ENCODE assay signal across 8 mouse cellular contexts in genomic region chr14:122453388-122453995, GRCm38 (mm10). TPM values are rescaled to one million over a fixed set of nuclear protein-coding genes. Genes with fewer than 3 reads are reported as not detected.
DNase-seq lines count a peak whose midpoint lies in the region; ATAC-seq and TF ChIP-seq lines count a peak whose summit lies in the region.

No protein-coding gene starts in this region.

- 12% methylated on average over 32 of the region's 32 CpGs for WGBS in heart, embryonic 15.5 days
- under 1% methylated on average over 32 of the region's 32 CpGs for WGBS in forebrain, embryonic 13.5 days
- 2% methylated on average over 32 of the region's 32 CpGs for WGBS in midbrain, postnatal 0 days

- no peaks in the 10 kb centered on the region for H3K9me3 ChIP-seq in heart, embryonic 15.5 days (replicated peaks)
- H3K9me3 ChIP-seq in forebrain, embryonic 13.5 days (replicated peaks) = no peaks in the 10 kb centered on the region
- H3K9me3 ChIP-seq in midbrain, postnatal 0 days (ENCODE audit: low read length) = no peaks in the 10 kb centered on the region

- peak overlapping the region; percentile 56 for H3K4me2 ChIP-seq in heart, embryonic 15.5 days
- peak overlapping the region; percentile 58 for H3K4me2 ChIP-seq in forebrain, embryonic 13.5 days
- peak overlapping the region; percentile 39; the same call in 1 of the 2 replicates for H3K4me2 ChIP-seq in midbrain, postnatal 0 days (ENCODE audit: low read depth, low read length, poor library complexity, severe bottlenecking)

- no peak overlapping the region for H3K27ac ChIP-seq in heart, embryonic 15.5 days
- H3K27ac ChIP-seq in forebrain, embryonic 13.5 days = peak overlapping the region; percentile 90
- H3K27ac ChIP-seq in midbrain, postnatal 0 days (ENCODE audit: low read depth, low read length) = peak overlapping the region; percentile 43; the same call in 1 of the 2 replicates

- H3K9ac ChIP-seq in heart, embryonic 15.5 days = no peak overlapping the region
- H3K9ac ChIP-seq in forebrain, embryonic 13.5 days = peak overlapping the region; percentile 53
- no peak overlapping the region for H3K9ac ChIP-seq in midbrain, postnatal 0 days (replicated peaks; ENCODE audit: low read length, poor library complexity, severe bottlenecking)

- peaks cover 20% of the 10 kb centered on the region for H3K4me1 ChIP-seq in heart, embryonic 15.5 days (replicated peaks)
- peaks cover 67% of the 10 kb centered on the region for H3K4me1 ChIP-seq in forebrain, embryonic 13.5 days
- H3K4me1 ChIP-seq in midbrain, postnatal 0 days (ENCODE audit: insufficient read depth, low read length) = 0 out of 2 replicates have a peak, but pooled peaks cover 4% of the 10 kb centered on the region

- peak; percentile 58 for TF ChIP-seq CTCF in brain, embryonic 14.5 days (IDR thresholded peaks at IDR 0.05; ENCODE audit: borderline replicate concordance, extremely low read depth, insufficient read depth, insufficient read length)
- TF ChIP-seq CTCF in midbrain, postnatal 0 days (IDR thresholded peaks at IDR 0.05) = peak; percentile 49

- ATAC-seq in heart, embryonic 15.5 days (replicated peaks; ENCODE audit: insufficient number of reproducible peaks, insufficient read depth, low FRiP score, low read depth) = no peak
- ATAC-seq in forebrain, embryonic 13.5 days = peak; percentile 71
- peak; percentile 59 for ATAC-seq in midbrain, postnatal 0 days (ENCODE audit: low FRiP score)

- TF ChIP-seq POLR2A in brain, embryonic 14.5 days (IDR thresholded peaks at IDR 0.05; ENCODE audit: borderline replicate concordance, extremely low read depth, insufficient read depth, insufficient read length, poor library complexity, severe bottlenecking) = no peak

- H3K27me3 ChIP-seq in heart, embryonic 15.5 days = peaks cover 80% of the 10 kb centered on the region
- peaks cover 46% of the 10 kb centered on the region for H3K27me3 ChIP-seq in forebrain, embryonic 13.5 days
- peaks cover 58% of the 10 kb centered on the region for H3K27me3 ChIP-seq in midbrain, postnatal 0 days (ENCODE audit: insufficient read depth, low read length)

- no peaks in the 10 kb centered on the region for H3K36me3 ChIP-seq in heart, embryonic 15.5 days
- H3K36me3 ChIP-seq in forebrain, embryonic 13.5 days (ENCODE audit: poor library complexity, severe bottlenecking) = no peaks in the 10 kb centered on the region
- H3K36me3 ChIP-seq in midbrain, postnatal 0 days (ENCODE audit: insufficient read depth, low read length) = no peaks in the 10 kb centered on the region

- peak overlapping the region; percentile 28 for H3K4me3 ChIP-seq in heart, embryonic 15.5 days
- peak overlapping the region; percentile 24 for H3K4me3 ChIP-seq in forebrain, embryonic 13.5 days
- no peak overlapping the region for H3K4me3 ChIP-seq in midbrain, postnatal 0 days (ENCODE audit: low read depth, low read length)

- no peak for DNase-seq in heart, adult 8-10 months (ENCODE audit: low spot score)
- DNase-seq in brain, embryonic 14.5 days (ENCODE audit: low read depth) = peak; percentile 95
- peak; percentile 43 to 49 for DNase-seq in kidney, postnatal 4 days
- peak; percentile 86 for DNase-seq in midbrain, postnatal 0 days (ENCODE audit: low spot score)
- DNase-seq in adrenal gland, postnatal 14 days = no peak
- DNase-seq in spleen, postnatal 10 days (ENCODE audit: low spot score in 2 of 2) = no peak

RNA-seq across cellular contexts. Expression of gene Gm5089, which starts 2.6 kb away (rescaled TPM):
- not detected in 2 replicates for polyA plus RNA-seq in heart, embryonic 15.5 days (2015; fragmentation: Nextera tagmentation; extraction: Ambion mirVana)
- total RNA-seq in heart, adult 8-10 months (2022) = not detected
- polyA plus RNA-seq in brain, embryonic 14.5 days (2012; rRNA removed) = 0.16 and 0.52 TPM in 2 replicates
- 1.6 and 2.1 TPM in 2 replicates for polyA plus RNA-seq in forebrain, embryonic 13.5 days (2015; fragmentation: Nextera tagmentation; extraction: Ambion mirVana)
- 1.9 TPM in 1 of 2 replicates, not detected in the other for total RNA-seq in midbrain, postnatal 0 days (2014; rRNA removed)
- polyA plus RNA-seq in midbrain, postnatal 0 days (2015; fragmentation: Nextera tagmentation; extraction: Ambion mirVana) = 0.07 TPM in 1 of 2 replicates, not detected in the other
- not detected in 2 replicates for total RNA-seq in adrenal gland, postnatal 14 days (2021)

RNA-seq across cellular contexts. Expression of gene Zic5, which starts 12.0 kb away (rescaled TPM):
- polyA plus RNA-seq in heart, embryonic 15.5 days (2015; fragmentation: Nextera tagmentation; extraction: Ambion mirVana) = 0.06 and 0.14 TPM in 2 replicates
- total RNA-seq in heart, adult 8-10 months (2022) = not detected
- polyA plus RNA-seq in brain, embryonic 14.5 days (2012; rRNA removed) = 10.4 and 18.6 TPM in 2 replicates
- 17.3 and 19.5 TPM in 2 replicates for polyA plus RNA-seq in forebrain, embryonic 13.5 days (2015; fragmentation: Nextera tagmentation; extraction: Ambion mirVana)
- 10.7 and 24.8 TPM in 2 replicates for total RNA-seq in midbrain, postnatal 0 days (2014; rRNA removed)
- polyA plus RNA-seq in midbrain, postnatal 0 days (2015; fragmentation: Nextera tagmentation; extraction: Ambion mirVana) = 4.4 and 8.8 TPM in 2 replicates
- total RNA-seq in adrenal gland, postnatal 14 days (2021) = 0.11 TPM in 1 of 2 replicates, not detected in the other

RNA-seq across cellular contexts. Expression of gene Zic2, which starts 21.7 kb away (rescaled TPM):
- polyA plus RNA-seq in heart, embryonic 15.5 days (2015; fragmentation: Nextera tagmentation; extraction: Ambion mirVana) = not detected in 2 replicates
- under 1 TPM in 1 of 4 experiments, not detected in 3; 0.11 TPM for total RNA-seq in heart, adult 8-10 months (2022)
- polyA plus RNA-seq in brain, embryonic 14.5 days (2012; rRNA removed) = 51.8 and 66.8 TPM in 2 replicates
- polyA plus RNA-seq in forebrain, embryonic 13.5 days (2015; fragmentation: Nextera tagmentation; extraction: Ambion mirVana) = 10.1 and 12.0 TPM in 2 replicates
- total RNA-seq in midbrain, postnatal 0 days (2014; rRNA removed) = 69.2 and 106 TPM in 2 replicates
- polyA plus RNA-seq in midbrain, postnatal 0 days (2015; fragmentation: Nextera tagmentation; extraction: Ambion mirVana) = 6.9 and 13.9 TPM in 2 replicates
- total RNA-seq in adrenal gland, postnatal 14 days (2021) = 0.64 TPM in 1 of 2 replicates, not detected in the other

RNA-seq across cellular contexts. Expression of gene Gm10837, which starts 36.9 kb away (rescaled TPM):
- polyA plus RNA-seq in heart, embryonic 15.5 days (2015; fragmentation: Nextera tagmentation; extraction: Ambion mirVana) = not detected in 2 replicates
- not detected for total RNA-seq in heart, adult 8-10 months (2022)
- polyA plus RNA-seq in brain, embryonic 14.5 days (2012; rRNA removed) = 0.16 and 0.25 TPM in 2 replicates
- 0.48 and 0.56 TPM in 2 replicates for polyA plus RNA-seq in forebrain, embryonic 13.5 days (2015; fragmentation: Nextera tagmentation; extraction: Ambion mirVana)
- total RNA-seq in midbrain, postnatal 0 days (2014; rRNA removed) = 0.19 and 0.38 TPM in 2 replicates
- 0.21 and 0.32 TPM in 2 replicates for polyA plus RNA-seq in midbrain, postnatal 0 days (2015; fragmentation: Nextera tagmentation; extraction: Ambion mirVana)
- not detected in 2 replicates for total RNA-seq in adrenal gland, postnatal 14 days (2021)

Comparison
In these comparisons a context has a peak if more than half of its experiments do, and no peak if none do; other contexts are left out.
1. DNase-seq: peak in brain, embryonic 14.5 days (single experiment), kidney, postnatal 4 days (2 of 2) and midbrain, postnatal 0 days (single experiment); none in heart, adult 8-10 months (single experiment), adrenal gland, postnatal 14 days (single experiment) and spleen, postnatal 10 days (0 of 2).
2. Peak in every context shown above with its lines, with median percentiles within 50 percentile points of each other: H3K4me2 ChIP-seq.